Mouse (Mus musculus): ENCODE results near the gene Tbc1d25. TPM values are rescaled to one million over a fixed set of nuclear protein-coding genes. Genes with fewer than 3 reads are reported as not detected.

The Tbc1d25 gene
- polyA plus RNA-seq (2015; fragmentation: Nextera tagmentation; extraction: Ambion mirVana), result 7.8 and 9.1 TPM in 2 replicates

DNA sequence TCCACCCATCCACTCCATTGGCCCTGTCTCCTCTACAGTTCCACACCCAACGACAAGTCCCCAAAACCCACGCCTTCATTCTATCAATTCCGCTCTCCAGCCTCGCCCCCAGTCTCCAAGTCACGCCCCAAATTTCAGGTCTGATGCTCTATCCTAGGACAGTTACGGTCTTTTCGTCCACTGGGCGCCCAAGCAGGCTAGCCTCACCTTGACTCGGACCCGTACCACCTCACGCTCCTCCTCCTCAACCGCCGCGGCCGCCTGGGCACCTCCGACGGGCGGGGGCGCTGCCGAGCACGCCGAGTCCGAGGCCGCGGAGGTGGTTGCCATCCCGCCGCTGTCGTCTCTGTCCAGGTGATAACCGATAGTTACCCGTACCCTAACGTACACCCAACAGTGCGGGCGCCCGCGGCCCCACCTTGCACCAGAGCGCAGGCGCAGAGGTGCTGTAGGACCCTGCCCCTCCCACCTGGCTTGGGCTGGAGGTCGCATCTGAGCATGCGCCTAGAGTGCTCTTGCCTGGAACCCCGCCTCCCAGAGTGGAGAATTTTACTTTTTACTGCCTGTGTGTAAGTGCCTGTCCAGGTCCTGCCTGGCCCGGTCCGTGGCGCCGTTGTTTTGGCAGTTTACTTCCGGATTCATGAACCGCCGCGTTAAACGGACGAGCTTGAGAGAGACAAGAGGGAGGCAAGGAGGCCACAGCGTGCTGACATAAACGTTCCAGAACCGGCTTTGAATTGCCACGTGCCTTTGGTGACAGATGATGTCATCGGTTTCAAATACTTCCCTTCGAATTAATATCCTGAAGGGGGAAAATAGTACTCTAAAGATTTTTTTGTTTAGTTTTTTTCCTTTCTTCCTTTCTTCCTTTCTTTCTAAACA, at the start of gene Tbc1d25:
Gene Tbc1d25 (minus strand): TSS at position 678 of the 882 bp plus-strand sequence.
- Histone ChIP-seq H3K4me2 (replicated peaks; ENCODE audit: low read depth, low read length) (peak within 1 kb of the TSS; percentile 56), H3K36me3 (ENCODE audit: insufficient read depth, low read length) (no peaks in the 10 kb centered on the region), H3K4me3 (ENCODE audit: low read depth, low read length) (peak within 1 kb of the TSS; percentile 59), H3K27me3 (replicated peaks; ENCODE audit: insufficient read depth, low read length) (no peaks in the 10 kb centered on the region), H3K9me3 (ENCODE audit: low read length) (no peaks in the 10 kb centered on the region), H3K27ac (ENCODE audit: low read length) (peak within 1 kb of the TSS; percentile 43; the same call in 1 of the 2 replicates), H3K9ac (replicated peaks; ENCODE audit: low read depth) (peak within 1 kb of the TSS; percentile 54), H3K4me1 (ENCODE audit: insufficient read depth, low read depth, low read length) (no peaks in the 10 kb centered on the region)
- peak; percentile 56 for TF ChIP-seq CTCF (IDR thresholded peaks at IDR 0.05)
- TF ChIP-seq EP300 (IDR thresholded peaks at IDR 0.05), result no peak
- WGBS, result 16% methylated on average over 32 of the region's 56 CpGs
- peak; percentile 97 for ATAC-seq
- DNase-seq (ENCODE audit: low spot score), result peak; percentile 92

DNA sequence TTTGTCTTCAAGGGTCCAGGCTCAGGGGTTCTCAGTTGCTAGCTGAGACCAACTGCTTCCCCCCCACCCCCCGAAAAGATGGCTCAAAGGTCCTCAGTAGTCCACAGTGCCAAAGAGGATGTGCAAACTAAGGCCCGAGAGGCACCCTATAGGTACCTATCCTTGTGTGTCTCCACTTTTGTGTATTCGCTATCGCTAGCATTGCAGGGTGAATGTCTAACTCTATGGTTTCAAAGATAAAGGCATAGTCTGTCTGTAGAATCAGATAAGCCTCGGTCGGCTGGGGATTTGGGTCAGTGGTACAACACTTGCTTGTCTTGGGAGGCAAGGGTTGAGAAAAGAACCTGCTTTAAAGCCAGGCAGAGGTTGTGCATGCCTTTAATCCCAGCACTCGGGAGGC, 47.5 kb upstream of the Tbc1d25 start:
- WGBS, result 81% methylated on average over 7 of the region's 7 CpGs
- TF ChIP-seq CTCF (IDR thresholded peaks at IDR 0.05) (no peak), EP300 (IDR thresholded peaks at IDR 0.05) (no peak)

DNA sequence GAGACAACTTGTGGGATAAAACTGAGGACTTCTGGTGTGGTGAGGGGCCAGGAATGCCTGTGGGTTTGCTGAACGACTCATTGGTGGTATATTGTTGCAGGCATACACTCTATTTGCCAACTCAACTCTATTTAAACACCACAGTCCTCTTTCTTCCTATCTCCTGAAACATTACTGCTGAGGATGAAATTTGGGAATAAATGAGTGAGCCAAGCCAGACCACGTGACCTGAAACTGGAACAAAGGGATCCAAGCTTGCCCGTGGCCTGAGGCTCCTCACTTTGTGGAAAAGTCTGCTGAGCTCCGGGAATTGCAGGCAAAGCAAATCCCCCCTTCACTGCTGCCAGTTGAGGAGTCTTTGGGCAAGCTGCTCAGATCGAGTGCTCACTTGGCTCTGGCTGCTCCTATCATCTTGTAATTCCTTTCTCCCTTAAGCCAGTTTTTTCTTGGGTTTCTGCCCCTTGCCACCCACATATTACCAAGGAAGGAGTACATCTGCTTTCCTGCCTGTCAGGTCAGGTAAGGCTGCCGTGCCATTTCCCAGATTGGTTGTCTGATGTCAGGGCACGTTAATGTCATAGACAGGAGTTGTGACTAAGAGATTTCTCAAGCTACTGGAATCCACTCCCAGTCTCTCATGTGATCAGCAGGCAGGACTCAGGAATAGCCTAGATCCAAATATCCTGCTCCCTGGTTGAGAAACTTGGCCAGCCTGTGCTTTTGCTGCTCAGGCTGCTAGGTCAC, 46.9 kb upstream of the Tbc1d25 start:
- TF ChIP-seq EP300 (IDR thresholded peaks at IDR 0.05), result no peak
- no peak for TF ChIP-seq CTCF (IDR thresholded peaks at IDR 0.05)
- Histone ChIP-seq H3K27ac (ENCODE audit: low read length) (no peak overlapping the region), H3K9me3 (ENCODE audit: low read length) (no peaks in the 10 kb centered on the region), H3K9ac (replicated peaks; ENCODE audit: low read depth) (no peak overlapping the region), H3K4me2 (replicated peaks; ENCODE audit: low read depth, low read length) (no peak overlapping the region), H3K36me3 (ENCODE audit: insufficient read depth, low read length) (no peaks in the 10 kb centered on the region), H3K4me1 (ENCODE audit: insufficient read depth, low read depth, low read length) (no peaks in the 10 kb centered on the region), H3K27me3 (replicated peaks; ENCODE audit: insufficient read depth, low read length) (no peaks in the 10 kb centered on the region), H3K4me3 (ENCODE audit: low read depth, low read length) (no peak overlapping the region)
- peak; percentile 49 for ATAC-seq
- DNase-seq (ENCODE audit: low spot score), result peak; percentile 51
- 37% methylated on average over 7 of the region's 7 CpGs for WGBS

More for the DNA sequence above, 47.5 kb upstream of the Tbc1d25 start:
- H3K36me3 ChIP-seq (ENCODE audit: insufficient read depth, low read length), result no peaks in the 10 kb centered on the region
- H3K27ac ChIP-seq (ENCODE audit: low read length), result no peak overlapping the region
- H3K9me3 ChIP-seq (ENCODE audit: low read length), result no peaks in the 10 kb centered on the region
- ATAC-seq, result no peak
- no peaks in the 10 kb centered on the region for H3K27me3 ChIP-seq (replicated peaks; ENCODE audit: insufficient read depth, low read length)
- H3K4me1 ChIP-seq (ENCODE audit: insufficient read depth, low read depth, low read length), result no peaks in the 10 kb centered on the region
- H3K4me3 ChIP-seq (ENCODE audit: low read depth, low read length), result no peak overlapping the region
- DNase-seq (ENCODE audit: low spot score), result no peak
- H3K9ac ChIP-seq (replicated peaks; ENCODE audit: low read depth), result no peak overlapping the region
- no peak overlapping the region for H3K4me2 ChIP-seq (replicated peaks; ENCODE audit: low read depth, low read length)

GRCm38 (mm10) chrX:8222296-8222677, 46.3 kb upstream of the Tbc1d25 start:
- Histone ChIP-seq H3K9me3 (ENCODE audit: low read length) (no peaks in the 10 kb centered on the region), H3K27me3 (replicated peaks; ENCODE audit: insufficient read depth, low read length) (no peaks in the 10 kb centered on the region), H3K4me1 (ENCODE audit: insufficient read depth, low read depth, low read length) (no peaks in the 10 kb centered on the region), H3K27ac (ENCODE audit: low read length) (no peak overlapping the region), H3K4me2 (replicated peaks; ENCODE audit: low read depth, low read length) (no peak overlapping the region), H3K36me3 (ENCODE audit: insufficient read depth, low read length) (no peaks in the 10 kb centered on the region), H3K4me3 (ENCODE audit: low read depth, low read length) (no peak overlapping the region), H3K9ac (replicated peaks; ENCODE audit: low read depth) (no peak overlapping the region)
- ATAC-seq (no peak), DNase-seq (ENCODE audit: low spot score) (no peak)
- WGBS, result 37% methylated on average over 3 of the region's 3 CpGs
- TF ChIP-seq CTCF (IDR thresholded peaks at IDR 0.05), result no peak
- TF ChIP-seq EP300 (IDR thresholded peaks at IDR 0.05), result no peak

- no peaks in the 10 kb centered on the region for H3K4me1 ChIP-seq (ENCODE audit: insufficient read depth, low read depth, low read length)
- no peak for TF ChIP-seq CTCF (IDR thresholded peaks at IDR 0.05)
- TF ChIP-seq EP300 (IDR thresholded peaks at IDR 0.05), result no peak
- ATAC-seq, result no peak
- no peaks in the 10 kb centered on the region for H3K9me3 ChIP-seq (ENCODE audit: low read length)
- no peak overlapping the region for H3K4me2 ChIP-seq (replicated peaks; ENCODE audit: low read depth, low read length)
- H3K4me3 ChIP-seq (ENCODE audit: low read depth, low read length), result no peak overlapping the region
- no peak for DNase-seq (ENCODE audit: low spot score)
- H3K27ac ChIP-seq (ENCODE audit: low read length), result no peak overlapping the region
- H3K36me3 ChIP-seq (ENCODE audit: insufficient read depth, low read length), result no peaks in the 10 kb centered on the region
- no peaks in the 10 kb centered on the region for H3K27me3 ChIP-seq (replicated peaks; ENCODE audit: insufficient read depth, low read length)
- WGBS, result 34% methylated on average over 8 of the region's 8 CpGs
- H3K9ac ChIP-seq (replicated peaks; ENCODE audit: low read depth), result no peak overlapping the region
Measured at GRCm38 (mm10) chrX:8219651-8220050, 43.7 kb upstream of the Tbc1d25 start.

GRCm38 (mm10) chrX:8218114-8218513, 42.1 kb upstream of the Tbc1d25 start:
- TF ChIP-seq EP300 (IDR thresholded peaks at IDR 0.05), result no peak
- TF ChIP-seq CTCF (IDR thresholded peaks at IDR 0.05), result no peak
- ATAC-seq (no peak), DNase-seq (ENCODE audit: low spot score) (no peak)
- Histone ChIP-seq H3K9me3 (ENCODE audit: low read length) (no peaks in the 10 kb centered on the region), H3K27me3 (replicated peaks; ENCODE audit: insufficient read depth, low read length) (no peaks in the 10 kb centered on the region), H3K4me3 (ENCODE audit: low read depth, low read length) (no peak overlapping the region), H3K4me1 (ENCODE audit: insufficient read depth, low read depth, low read length) (no peaks in the 10 kb centered on the region), H3K27ac (ENCODE audit: low read length) (no peak overlapping the region), H3K36me3 (ENCODE audit: insufficient read depth, low read length) (no peaks in the 10 kb centered on the region), H3K4me2 (replicated peaks; ENCODE audit: low read depth, low read length) (no peak overlapping the region), H3K9ac (replicated peaks; ENCODE audit: low read depth) (no peak overlapping the region)
- WGBS, result 40% methylated on average over 2 of the region's 2 CpGs

Measured in lung, postnatal 0 days (tissue).